Mouse (Mus musculus) embryo, embryonic 10.5 days (tissue): ENCODE measurements around the gene Sult2b1.

Source experiments
- DNase-seq: peaks from one replicate; pipeline ENCODE4 v3.0.0-alpha.2; 2015; ENCODE audit warnings: low spot score

The Sult2b1 gene

GRCm38 (mm10) chr7:45770427-45771082 lies 13.9 kb downstream of the Sult2b1 start:
- DNase-seq = no peak

- DNase-seq = no peak
These were observed 17.0 kb downstream of the Sult2b1 start for GRCm38 (mm10) chr7:45767500-45767899.

GRCm38 (mm10) chr7:45766764-45767163 lies 17.7 kb downstream of the Sult2b1 start:
- DNase-seq = no peak

GRCm38 (mm10) chr7:45765995-45766394 lies 18.5 kb downstream of the Sult2b1 start:
- DNase-seq = no peak

GRCm38 (mm10) chr7:45760151-45760550 lies 24.3 kb downstream of the Sult2b1 start:
- DNase-seq = no peak

GRCm38 (mm10) chr7:45759400-45759799 lies 25.1 kb downstream of the Sult2b1 start:
- peak; percentile 22 for DNase-seq

- DNase-seq = no peak
These were observed 28.8 kb downstream of the Sult2b1 start for GRCm38 (mm10) chr7:45755703-45756102.

- no peak for DNase-seq
These were observed 34.3 kb downstream of the Sult2b1 start for GRCm38 (mm10) chr7:45750162-45750561.

GRCm38 (mm10) chr7:45749401-45749800 lies 35.1 kb downstream of the Sult2b1 start:
- DNase-seq = no peak

GRCm38 (mm10) chr7:45748110-45748509 lies 36.4 kb downstream of the Sult2b1 start:
- DNase-seq = no peak

- DNase-seq = no peak
These were observed 37.0 kb downstream of the Sult2b1 start for GRCm38 (mm10) chr7:45747450-45747849.

GRCm38 (mm10) chr7:45746518-45746917 lies 38.0 kb downstream of the Sult2b1 start:
- DNase-seq = no peak

- peak; percentile 80 for DNase-seq
These were observed 40.1 kb downstream of the Sult2b1 start for GRCm38 (mm10) chr7:45744387-45744786.

- DNase-seq = no peak
These were observed 42.1 kb downstream of the Sult2b1 start for GRCm38 (mm10) chr7:45742338-45742737.

GRCm38 (mm10) chr7:45741777-45742176 lies 42.7 kb downstream of the Sult2b1 start:
- DNase-seq = no peak

GRCm38 (mm10) chr7:45741308-45741707 lies 43.2 kb downstream of the Sult2b1 start:
- DNase-seq = no peak

GRCm38 (mm10) chr7:45739820-45740219 lies 44.6 kb downstream of the Sult2b1 start:
- no peak for DNase-seq

- peak; percentile 94 for DNase-seq
These were observed 45.2 kb downstream of the Sult2b1 start for GRCm38 (mm10) chr7:45739162-45739763.

GRCm38 (mm10) chr7:45733477-45733876 lies 51.0 kb downstream of the Sult2b1 start:
- no peak for DNase-seq

GRCm38 (mm10) chr7:45730727-45731431 lies 53.6 kb downstream of the Sult2b1 start:
- DNase-seq = peak; percentile 78

- no peak for DNase-seq
These were observed 56.8 kb downstream of the Sult2b1 start for GRCm38 (mm10) chr7:45727625-45728024.

GRCm38 (mm10) chr7:45726419-45726818 lies 58.0 kb downstream of the Sult2b1 start:
- DNase-seq = no peak

- DNase-seq = no peak
These were observed 58.8 kb downstream of the Sult2b1 start, which contains the start of gene Spaca4 for GRCm38 (mm10) chr7:45725713-45726112. Gene Spaca4, minus strand, starts transcription at chr7:45725813.
